Mouse (Mus musculus) liver, embryonic 12.5 days (tissue): ENCODE data around the gene Tmem229b. TPM values are rescaled to one million over a fixed set of nuclear protein-coding genes. Genes with fewer than 3 reads are reported as not detected.

Experiments used
- ATAC-seq: fragments of 200-750 bp; cut with Nextera tagmentation; 2 replicates; pipeline ENCODE4 v1.8.0; 2017; ENCODE audit warnings: moderate number of reproducible peaks, mild to moderate bottlenecking, moderate library complexity
- H3K27ac ChIP-seq: fragments of 300-500 bp; sonication (generic); 2 replicates; pipeline ENCODE4 v1.5.1; 2016; ENCODE audit warnings: mild to moderate bottlenecking
- H3K27me3 ChIP-seq: fragments of 300-500 bp; sonication (generic); replicated peaks from 2 replicates; pipeline ENCODE4 v1.6.1; 2016; ENCODE audit warnings: mild to moderate bottlenecking, moderate library complexity
- H3K36me3 ChIP-seq: fragments of 300-500 bp; sonication (generic); 2 replicates; pipeline ENCODE4 v1.6.1; 2016; ENCODE audit warnings: mild to moderate bottlenecking, moderate library complexity
- H3K4me1 ChIP-seq: fragments of 300-500 bp; sonication (generic); 2 replicates; pipeline ENCODE4 v1.6.1; 2016
- H3K4me2 ChIP-seq: fragments of 300-500 bp; sonication (generic); 2 replicates; pipeline ENCODE4 v1.6.1; 2016; ENCODE audit warnings: mild to moderate bottlenecking, moderate library complexity
- H3K4me3 ChIP-seq: fragments of 300-500 bp; sonication (generic); 2 replicates; pipeline ENCODE4 v1.5.1; 2016; ENCODE audit warnings: mild to moderate bottlenecking, moderate library complexity
- H3K9ac ChIP-seq: fragments of 300-500 bp; sonication (generic); 2 replicates; pipeline ENCODE4 v1.6.1; 2016; ENCODE audit warnings: mild to moderate bottlenecking, moderate library complexity
- H3K9me3 ChIP-seq: fragments of 300-500 bp; sonication (generic); replicated peaks from 2 replicates; pipeline ENCODE4 v1.6.1; 2016; ENCODE audit warnings: mild to moderate bottlenecking, moderate library complexity
- WGBS: fragments of 180-500 bp; shearing (Covaris S2); methylation state at CpG from one replicate; pipeline ENCODE4 v1.1.7; 2016; ENCODE audit not compliant: insufficient replicate concordance; 5-methylcytosine and 5-hydroxymethylcytosine counted together
- polyA plus RNA-seq: library from polyadenylated mRNA; unstranded; fragments of >200 nt; fragmentation: Nextera tagmentation; extraction: Ambion mirVana; gene quantifications from 2 replicates; pipeline ENCODE4 v1.2.1, GENCODE M21; 2016

Gene Tmem229b
- polyA plus RNA-seq, 1 experiment from 2014 or later = 3.8 TPM

GRCm38 (mm10) chr12:79002978-79003377 lies 4.4 kb downstream of the Tmem229b start:
- H3K27me3 ChIP-seq = peaks cover 37% of the 10 kb centered on the region
- no peaks in the 10 kb centered on the region for H3K36me3 ChIP-seq
- H3K27ac ChIP-seq = no peak overlapping the region
- WGBS = 70% methylated on average over 3 of the region's 3 CpGs
- H3K4me2 ChIP-seq = no peak overlapping the region
- H3K4me1 ChIP-seq = peaks cover 34% of the 10 kb centered on the region
- H3K9ac ChIP-seq = no peak overlapping the region
- H3K9me3 ChIP-seq = no peaks in the 10 kb centered on the region
- no peak for ATAC-seq
- no peak overlapping the region for H3K4me3 ChIP-seq

GRCm38 (mm10) chr12:79002406-79002805 lies 5.0 kb downstream of the Tmem229b start:
- Histone ChIP-seq H3K4me3 (no peak overlapping the region), H3K9me3 (no peaks in the 10 kb centered on the region), H3K27ac (no peak overlapping the region), H3K4me1 (peaks cover 32% of the 10 kb centered on the region), H3K27me3 (peaks cover 32% of the 10 kb centered on the region), H3K4me2 (no peak overlapping the region), H3K9ac (no peak overlapping the region), H3K36me3 (no peaks in the 10 kb centered on the region)
- peak; percentile 78 for ATAC-seq
- WGBS = 16% methylated on average over 5 of the region's 5 CpGs

- Histone ChIP-seq H3K27me3 (no peaks in the 10 kb centered on the region; the same call in 1 of the 2 replicates), H3K36me3 (no peaks in the 10 kb centered on the region)
- no peak for ATAC-seq
Observed at GRCm38 (mm10) chr12:78996711-78997110, 10.7 kb downstream of the Tmem229b start.

GRCm38 (mm10) chr12:78996271-78996670 lies 11.2 kb downstream of the Tmem229b start:
- no peaks in the 10 kb centered on the region for H3K9me3 ChIP-seq
- H3K9ac ChIP-seq = no peak overlapping the region
- 73% methylated on average over 4 of the region's 4 CpGs for WGBS
- no peak overlapping the region for H3K4me2 ChIP-seq
- H3K4me3 ChIP-seq = no peak overlapping the region
- no peaks in the 10 kb centered on the region for H3K36me3 ChIP-seq
- H3K4me1 ChIP-seq = peaks cover 5% of the 10 kb centered on the region; the same call in 1 of the 2 replicates
- no peaks in the 10 kb centered on the region; the same call in 1 of the 2 replicates for H3K27me3 ChIP-seq
- H3K27ac ChIP-seq = no peak overlapping the region
- no peak for ATAC-seq

More at GRCm38 (mm10) chr12:78996711-78997110, 10.7 kb downstream of the Tmem229b start:
- Histone ChIP-seq H3K4me1 (peaks cover 6% of the 10 kb centered on the region; the same call in 1 of the 2 replicates), H3K4me3 (no peak overlapping the region), H3K9ac (no peak overlapping the region), H3K27ac (no peak overlapping the region), H3K9me3 (no peaks in the 10 kb centered on the region), H3K4me2 (no peak overlapping the region)
- 39% methylated on average over 7 of the region's 7 CpGs for WGBS

GRCm38 (mm10) chr12:78987581-78988081 lies 19.8 kb downstream of the Tmem229b start:
- Histone ChIP-seq H3K27ac (no peak overlapping the region), H3K9me3 (no peaks in the 10 kb centered on the region), H3K9ac (no peak overlapping the region), H3K4me3 (no peak overlapping the region), H3K27me3 (no peaks in the 10 kb centered on the region), H3K4me1 (peaks cover 15% of the 10 kb centered on the region), H3K36me3 (no peaks in the 10 kb centered on the region), H3K4me2 (no peak overlapping the region)
- ATAC-seq = 0 out of 2 replicates have a peak, but pooled peaks have one; percentile 40
- 66% methylated on average over 9 of the region's 9 CpGs for WGBS

GRCm38 (mm10) chr12:78984035-78984432 lies 23.4 kb downstream of the Tmem229b start:
- 66% methylated on average over 3 of the region's 3 CpGs for WGBS
- H3K4me1 ChIP-seq = peaks cover 31% of the 10 kb centered on the region
- no peak overlapping the region for H3K9ac ChIP-seq
- H3K27me3 ChIP-seq = no peaks in the 10 kb centered on the region
- H3K9me3 ChIP-seq = no peaks in the 10 kb centered on the region
- H3K4me2 ChIP-seq = no peak overlapping the region; the same call in 1 of the 2 replicates
- ATAC-seq = no peak
- H3K36me3 ChIP-seq = no peaks in the 10 kb centered on the region
- no peak overlapping the region for H3K4me3 ChIP-seq
- no peak overlapping the region for H3K27ac ChIP-seq

GRCm38 (mm10) chr12:78983296-78984034 lies 24.0 kb downstream of the Tmem229b start:
- ATAC-seq = peak; percentile 50; the same call in 1 of the 2 replicates

GRCm38 (mm10) chr12:78981938-78982825 lies 25.2 kb downstream of the Tmem229b start:
- no peaks in the 10 kb centered on the region for H3K9me3 ChIP-seq
- H3K4me2 ChIP-seq = no peak overlapping the region
- H3K4me3 ChIP-seq = no peak overlapping the region
- H3K36me3 ChIP-seq = no peaks in the 10 kb centered on the region
- no peak overlapping the region for H3K27ac ChIP-seq
- no peak for ATAC-seq
- 67% methylated on average over 9 of the region's 9 CpGs for WGBS
- H3K9ac ChIP-seq = no peak overlapping the region
- no peaks in the 10 kb centered on the region for H3K27me3 ChIP-seq
- peaks cover 39% of the 10 kb centered on the region for H3K4me1 ChIP-seq

More at GRCm38 (mm10) chr12:78983296-78984034, 24.0 kb downstream of the Tmem229b start:
- H3K27me3 ChIP-seq = no peaks in the 10 kb centered on the region
- no peaks in the 10 kb centered on the region for H3K36me3 ChIP-seq
- no peak overlapping the region for H3K4me3 ChIP-seq
- no peak overlapping the region for H3K9ac ChIP-seq
- no peak overlapping the region for H3K27ac ChIP-seq
- H3K4me1 ChIP-seq = peaks cover 31% of the 10 kb centered on the region
- H3K4me2 ChIP-seq = peak overlapping the region; percentile 13; the same call in 1 of the 2 replicates
- WGBS = 30% methylated on average over 9 of the region's 9 CpGs
- no peaks in the 10 kb centered on the region for H3K9me3 ChIP-seq

GRCm38 (mm10) chr12:78981131-78981530 lies 26.3 kb downstream of the Tmem229b start:
- peak overlapping the region; percentile 44 for H3K4me2 ChIP-seq
- no peak overlapping the region for H3K4me3 ChIP-seq
- H3K4me1 ChIP-seq = peaks cover 41% of the 10 kb centered on the region
- H3K27ac ChIP-seq = peak overlapping the region; percentile 23; the same call in 1 of the 2 replicates
- no peaks in the 10 kb centered on the region for H3K36me3 ChIP-seq
- WGBS = 60% methylated on average over 2 of the region's 2 CpGs
- H3K9ac ChIP-seq = no peak overlapping the region
- H3K27me3 ChIP-seq = no peaks in the 10 kb centered on the region
- ATAC-seq = no peak
- H3K9me3 ChIP-seq = no peaks in the 10 kb centered on the region

GRCm38 (mm10) chr12:78980683-78981091 lies 26.7 kb downstream of the Tmem229b start:
- H3K27ac ChIP-seq = 0 out of 2 replicates have a peak overlapping the region, but pooled peaks have one; percentile 33
- 15% methylated on average over 5 of the region's 5 CpGs for WGBS
- no peaks in the 10 kb centered on the region for H3K36me3 ChIP-seq
- H3K9ac ChIP-seq = no peak overlapping the region
- H3K27me3 ChIP-seq = no peaks in the 10 kb centered on the region
- H3K4me1 ChIP-seq = peaks cover 41% of the 10 kb centered on the region
- ATAC-seq = peak; percentile 63
- H3K4me2 ChIP-seq = peak overlapping the region; percentile 44
- H3K9me3 ChIP-seq = no peaks in the 10 kb centered on the region
- H3K4me3 ChIP-seq = peak overlapping the region; percentile 9

- Histone ChIP-seq H3K9me3 (no peaks in the 10 kb centered on the region), H3K36me3 (no peaks in the 10 kb centered on the region), H3K27me3 (no peaks in the 10 kb centered on the region), H3K4me2 (no peak overlapping the region), H3K4me3 (no peak overlapping the region), H3K27ac (no peak overlapping the region), H3K9ac (no peak overlapping the region), H3K4me1 (peaks cover 25% of the 10 kb centered on the region)
- no peak for ATAC-seq
- 24% methylated on average over 4 of the region's 4 CpGs for WGBS
Observed at GRCm38 (mm10) chr12:78977552-78977951, 29.9 kb downstream of the Tmem229b start.
